Mouse (Mus musculus) intestine, embryonic 15.5 days (tissue): ENCODE measurements around the gene Rab28. TPM values are rescaled to one million over a fixed set of nuclear protein-coding genes. Genes with fewer than 3 reads are reported as not detected.
A peak's percentile ranks its signal among the peaks of the same experiment; 100 is the strongest.
"Not testable (repeated sequence)": the region's sequence is repeated elsewhere in the genome, so short reads cannot be mapped to it uniquely, and the experiment has no call there.

Source experiments
- ATAC-seq: fragments of 200-750 bp; cut with Nextera tagmentation; 2 replicates; pipeline ENCODE4 v1.8.0; 2017; ENCODE audit warnings: moderate TSS enrichment, moderate library complexity
- H3K27ac ChIP-seq: fragments of 300-500 bp; sonication (generic); 2 replicates; pipeline ENCODE4 v1.5.1; 2015; ENCODE audit warnings: mild to moderate bottlenecking, inconsistent platforms
- H3K27me3 ChIP-seq: fragments of 300-500 bp; sonication (generic); replicated peaks from 2 replicates; pipeline ENCODE4 v1.6.1; 2015; ENCODE audit warnings: inconsistent platforms
- H3K36me3 ChIP-seq: fragments of 300-500 bp; sonication (generic); 2 replicates; pipeline ENCODE4 v1.6.1; 2015; ENCODE audit warnings: inconsistent platforms
- H3K4me1 ChIP-seq: fragments of 300-500 bp; sonication (generic); replicated peaks from 2 replicates; pipeline ENCODE4 v1.6.1; 2015; ENCODE audit warnings: inconsistent platforms
- H3K4me2 ChIP-seq: fragments of 300-500 bp; sonication (generic); replicated peaks from 2 replicates; pipeline ENCODE4 v1.6.1; 2015; ENCODE audit warnings: mild to moderate bottlenecking, inconsistent platforms
- H3K4me3 ChIP-seq: fragments of 300-500 bp; sonication (generic); replicated peaks from 2 replicates; pipeline ENCODE4 v1.5.1; 2015; ENCODE audit warnings: inconsistent platforms
- H3K9ac ChIP-seq: fragments of 300-500 bp; sonication (generic); 2 replicates; pipeline ENCODE4 v1.6.1; 2015; ENCODE audit warnings: inconsistent platforms
- H3K9me3 ChIP-seq: fragments of 300-500 bp; sonication (generic); 2 replicates; pipeline ENCODE4 v1.6.1; 2016; ENCODE audit warnings: inconsistent platforms
- WGBS: fragments of 180-500 bp; shearing (Covaris S2); methylation state at CpG from one replicate; pipeline ENCODE4 v1.1.7; 2015; 5-methylcytosine and 5-hydroxymethylcytosine counted together
- polyA plus RNA-seq: library from polyadenylated mRNA; unstranded; fragments of >200 nt; fragmentation: Nextera tagmentation; extraction: Ambion mirVana; gene quantifications from 2 replicates; pipeline ENCODE4 v1.2.1, GENCODE M21; 2015

Rab28 gene
- polyA plus RNA-seq, 1 experiment from 2014 or later, result 58.8 TPM

GRCm38 (mm10) chr5:41725573-41725972, 17.6 kb upstream of the Rab28 start:
- Histone ChIP-seq H3K27me3 (no peaks in the 10 kb centered on the region), H3K36me3 (no peaks in the 10 kb centered on the region), H3K27ac (no peak overlapping the region), H3K9ac (no peak overlapping the region), H3K4me3 (no peak overlapping the region), H3K4me2 (no peak overlapping the region), H3K4me1 (no peaks in the 10 kb centered on the region), H3K9me3 (no peaks in the 10 kb centered on the region)
- 80% methylated on average over 6 of the region's 6 CpGs for WGBS
- no peak for ATAC-seq

- no peaks in the 10 kb centered on the region for H3K36me3 ChIP-seq
- H3K9me3 ChIP-seq, result no peaks in the 10 kb centered on the region
- no peaks in the 10 kb centered on the region for H3K27me3 ChIP-seq
- no peaks in the 10 kb centered on the region for H3K4me1 ChIP-seq
- H3K9ac ChIP-seq, result peak overlapping the region; percentile 81
- peak overlapping the region; percentile 86 for H3K27ac ChIP-seq
- H3K4me2 ChIP-seq, result peak overlapping the region; percentile 90
- peak; percentile 93 for ATAC-seq
- WGBS, result under 1% methylated on average over 63 of the region's 63 CpGs
- H3K4me3 ChIP-seq, result peak overlapping the region; percentile 86
These were observed 592 bp downstream of the Rab28 start for GRCm38 (mm10) chr5:41707115-41708015.

- Histone ChIP-seq H3K27me3 (no peaks in the 10 kb centered on the region), H3K9me3 (no peaks in the 10 kb centered on the region), H3K4me1 (no peaks in the 10 kb centered on the region), H3K27ac (no peak overlapping the region), H3K9ac (peak overlapping the region; percentile 81), H3K4me3 (peak overlapping the region; percentile 86), H3K36me3 (no peaks in the 10 kb centered on the region), H3K4me2 (peak overlapping the region; percentile 90)
- WGBS, result 5% methylated on average over 9 of the region's 9 CpGs
- no peak for ATAC-seq
These were observed 1.2 kb downstream of the Rab28 start for GRCm38 (mm10) chr5:41706777-41707114.

- 92% methylated on average over 4 of the region's 4 CpGs for WGBS
- not testable (repeated sequence) for H3K9me3 ChIP-seq, H3K27me3 ChIP-seq, H3K4me2 ChIP-seq, H3K4me3 ChIP-seq, H3K4me1 ChIP-seq, H3K27ac ChIP-seq, H3K9ac ChIP-seq, H3K36me3 ChIP-seq, ATAC-seq
These were observed 6.9 kb downstream of the Rab28 start for GRCm38 (mm10) chr5:41701085-41701484.

- no peaks in the 10 kb centered on the region for H3K9me3 ChIP-seq
- ATAC-seq, result no peak
- H3K4me2 ChIP-seq, result no peak overlapping the region
- H3K4me1 ChIP-seq, result no peaks in the 10 kb centered on the region
- H3K9ac ChIP-seq, result no peak overlapping the region
- H3K27ac ChIP-seq, result no peak overlapping the region
- no peak overlapping the region for H3K4me3 ChIP-seq
- no peaks in the 10 kb centered on the region for H3K36me3 ChIP-seq
- no peaks in the 10 kb centered on the region for H3K27me3 ChIP-seq
These were observed 10.0 kb downstream of the Rab28 start for GRCm38 (mm10) chr5:41697958-41698357.

- Histone ChIP-seq H3K9me3 (no peaks in the 10 kb centered on the region), H3K4me1 (no peaks in the 10 kb centered on the region), H3K36me3 (no peaks in the 10 kb centered on the region), H3K4me3 (no peak overlapping the region), H3K9ac (no peak overlapping the region), H3K4me2 (no peak overlapping the region), H3K27me3 (no peaks in the 10 kb centered on the region), H3K27ac (no peak overlapping the region)
- no peak for ATAC-seq
These were observed 22.9 kb downstream of the Rab28 start for GRCm38 (mm10) chr5:41685016-41685415.

- Histone ChIP-seq H3K36me3 (no peaks in the 10 kb centered on the region), H3K27me3 (no peaks in the 10 kb centered on the region)
- ATAC-seq, result no peak
These were observed 24.0 kb downstream of the Rab28 start for GRCm38 (mm10) chr5:41683976-41684375.

GRCm38 (mm10) chr5:41666012-41666411, 41.9 kb downstream of the Rab28 start:
- no peak overlapping the region for H3K4me2 ChIP-seq

More at GRCm38 (mm10) chr5:41683976-41684375, 24.0 kb downstream of the Rab28 start:
- Histone ChIP-seq H3K9me3 (no peaks in the 10 kb centered on the region), H3K9ac (no peak overlapping the region), H3K4me3 (no peak overlapping the region), H3K4me1 (no peaks in the 10 kb centered on the region), H3K4me2 (no peak overlapping the region), H3K27ac (no peak overlapping the region)
- WGBS, result 66% methylated on average over 2 of the region's 2 CpGs

GRCm38 (mm10) chr5:41636793-41637192, 71.2 kb downstream of the Rab28 start:
- Histone ChIP-seq H3K27me3 (no peaks in the 10 kb centered on the region), H3K9me3 (no peaks in the 10 kb centered on the region), H3K4me1 (no peaks in the 10 kb centered on the region), H3K9ac (no peak overlapping the region), H3K36me3 (no peaks in the 10 kb centered on the region), H3K27ac (no peak overlapping the region), H3K4me3 (no peak overlapping the region), H3K4me2 (no peak overlapping the region)
- WGBS, result 77% methylated on average over 2 of the region's 2 CpGs
- ATAC-seq, result no peak

More at GRCm38 (mm10) chr5:41666012-41666411, 41.9 kb downstream of the Rab28 start:
- no peaks in the 10 kb centered on the region for H3K4me1 ChIP-seq
- WGBS, result 78% methylated on average over 6 of the region's 6 CpGs
- no peak overlapping the region for H3K4me3 ChIP-seq
- H3K36me3 ChIP-seq, result no peaks in the 10 kb centered on the region
- H3K9ac ChIP-seq, result no peak overlapping the region
- H3K27ac ChIP-seq, result no peak overlapping the region
- no peak for ATAC-seq
- H3K27me3 ChIP-seq, result no peaks in the 10 kb centered on the region
- H3K9me3 ChIP-seq, result no peaks in the 10 kb centered on the region

GRCm38 (mm10) chr5:41627224-41628144, 80.5 kb downstream of the Rab28 start:
- WGBS, result 82% methylated on average over 7 of the region's 7 CpGs
- H3K9ac ChIP-seq, result no peak overlapping the region
- no peak overlapping the region for H3K4me3 ChIP-seq
- no peak overlapping the region for H3K27ac ChIP-seq
- no peaks in the 10 kb centered on the region for H3K36me3 ChIP-seq
- H3K4me2 ChIP-seq, result no peak overlapping the region
- no peaks in the 10 kb centered on the region for H3K9me3 ChIP-seq
- H3K27me3 ChIP-seq, result no peaks in the 10 kb centered on the region
- H3K4me1 ChIP-seq, result no peaks in the 10 kb centered on the region
- ATAC-seq, result no peak

GRCm38 (mm10) chr5:41625544-41625943, 82.4 kb downstream of the Rab28 start:
- no peaks in the 10 kb centered on the region for H3K27me3 ChIP-seq
- H3K4me2 ChIP-seq, result no peak overlapping the region
- H3K27ac ChIP-seq, result no peak overlapping the region
- H3K4me1 ChIP-seq, result no peaks in the 10 kb centered on the region
- no peaks in the 10 kb centered on the region for H3K36me3 ChIP-seq
- ATAC-seq, result no peak
- no peak overlapping the region for H3K4me3 ChIP-seq
- WGBS, result 45% methylated on average over 7 of the region's 7 CpGs
- H3K9me3 ChIP-seq, result no peaks in the 10 kb centered on the region
- H3K9ac ChIP-seq, result no peak overlapping the region

- Histone ChIP-seq H3K27ac (no peak overlapping the region), H3K4me1 (no peaks in the 10 kb centered on the region), H3K9me3 (no peaks in the 10 kb centered on the region), H3K4me2 (no peak overlapping the region), H3K4me3 (no peak overlapping the region), H3K9ac (no peak overlapping the region), H3K36me3 (no peaks in the 10 kb centered on the region), H3K27me3 (no peaks in the 10 kb centered on the region)
- WGBS, result 75% methylated on average over 3 of the region's 3 CpGs
- ATAC-seq, result no peak
These were observed 86.2 kb downstream of the Rab28 start for GRCm38 (mm10) chr5:41621748-41622147.
